Mouse (Mus musculus) lung, embryonic 16.5 days (tissue): ENCODE measurements at regions not wholly inside any gene's neighbourhood (a gene's known extent, or its start where the extent isn't known, plus 50 kb on each side); places are given as distances from the start of the nearest gene placed in this dataset.

ENCODE experiments used
- ATAC-seq: fragments of 200-750 bp; cut with Nextera tagmentation; 2 replicates; pipeline ENCODE4 v1.8.0; 2017; ENCODE audit warnings: low read depth, mild to moderate bottlenecking, moderate library complexity
- H3K27ac ChIP-seq: fragments of 300-500 bp; sonication (generic); 2 replicates; pipeline ENCODE4 v1.5.1; 2014; ENCODE audit warnings: mild to moderate bottlenecking, control low read depth, low read length
- H3K27me3 ChIP-seq: fragments of 300-500 bp; sonication (generic); 2 replicates; pipeline ENCODE4 v1.6.1; 2014; ENCODE audit warnings: low read depth, low read length, mixed read lengths; ENCODE audit not compliant: control insufficient read depth, insufficient read depth
- H3K36me3 ChIP-seq: fragments of 300-500 bp; sonication (generic); 2 replicates; pipeline ENCODE4 v1.6.1; 2014; ENCODE audit warnings: low read length; ENCODE audit not compliant: control insufficient read depth, insufficient read depth
- H3K4me1 ChIP-seq: fragments of 300-500 bp; sonication (generic); replicated peaks from 2 replicates; pipeline ENCODE4 v1.6.1; 2014; ENCODE audit warnings: low read length, mixed read lengths; ENCODE audit not compliant: control insufficient read depth, insufficient read depth
- H3K4me2 ChIP-seq: fragments of 300-500 bp; sonication (generic); 2 replicates; pipeline ENCODE4 v1.6.1; 2014; ENCODE audit warnings: low read depth, low read length, control low read depth
- H3K4me3 ChIP-seq: fragments of 300-500 bp; sonication (generic); 2 replicates; pipeline ENCODE4 v1.5.1; 2014; ENCODE audit warnings: mild to moderate bottlenecking, low read length, control low read depth
- H3K9ac ChIP-seq: fragments of 300-500 bp; sonication (generic); 2 replicates; pipeline ENCODE4 v1.6.1; 2014; ENCODE audit warnings: low read length, control low read depth
- H3K9me3 ChIP-seq: fragments of 300-500 bp; sonication (generic); 2 replicates; pipeline ENCODE4 v1.6.1; 2016; ENCODE audit warnings: low read length; ENCODE audit not compliant: control insufficient read depth
- WGBS: fragments of 180-500 bp; shearing (Covaris S2); extraction: QIAGEN DNeasy Blood & Tissue Kit; methylation state at CpG from one replicate; pipeline ENCODE4 v1.1.7; 2014; 5-methylcytosine and 5-hydroxymethylcytosine counted together

DNA sequence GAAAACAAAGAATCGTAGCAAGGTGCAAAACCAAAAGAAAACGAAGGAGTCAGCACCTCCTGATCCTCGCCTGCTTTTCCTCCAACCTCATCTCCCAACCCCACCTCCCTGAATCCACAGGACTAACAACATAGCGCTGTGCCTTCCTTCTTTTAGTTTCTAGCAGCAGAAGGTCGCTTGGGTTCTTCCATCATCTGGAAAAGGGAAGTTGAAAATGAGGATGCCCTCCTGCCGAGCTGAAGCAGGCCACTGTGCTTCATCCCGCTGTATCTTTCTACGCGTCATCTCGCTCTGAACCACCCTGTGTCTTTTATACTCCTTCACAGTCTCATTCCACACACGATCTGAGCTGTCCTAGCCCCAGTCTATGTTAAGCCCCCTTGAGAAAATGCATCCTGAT is 322.1 kb downstream of the Kctd12 start:
- Histone ChIP-seq H3K9me3 (no peaks in the 10 kb centered on the region), H3K4me1 (no peaks in the 10 kb centered on the region), H3K36me3 (no peaks in the 10 kb centered on the region), H3K27ac (no peak overlapping the region), H3K4me2 (no peak overlapping the region), H3K4me3 (no peak overlapping the region), H3K27me3 (no peaks in the 10 kb centered on the region), H3K9ac (no peak overlapping the region)
- no peak for ATAC-seq
- 79% methylated on average over 11 of the region's 11 CpGs for WGBS

GRCm38 (mm10) chr14:102656235-102656634 is 326.2 kb downstream of the Kctd12 start:
- H3K27me3 ChIP-seq: no peaks in the 10 kb centered on the region
- ATAC-seq: no peak
- H3K9me3 ChIP-seq: no peaks in the 10 kb centered on the region
- no peak overlapping the region for H3K27ac ChIP-seq
- H3K4me3 ChIP-seq: no peak overlapping the region
- H3K36me3 ChIP-seq: no peaks in the 10 kb centered on the region
- H3K9ac ChIP-seq: no peak overlapping the region
- H3K4me2 ChIP-seq: no peak overlapping the region
- 73% methylated on average over 1 of the region's 1 CpGs for WGBS
- H3K4me1 ChIP-seq: no peaks in the 10 kb centered on the region

- Histone ChIP-seq H3K9ac (no peak overlapping the region), H3K36me3 (no peaks in the 10 kb centered on the region), H3K27ac (no peak overlapping the region), H3K9me3 (no peaks in the 10 kb centered on the region), H3K4me2 (no peak overlapping the region), H3K4me3 (no peak overlapping the region), H3K27me3 (no peaks in the 10 kb centered on the region), H3K4me1 (no peaks in the 10 kb centered on the region)
- 55% methylated on average over 2 of the region's 2 CpGs for WGBS
- no peak for ATAC-seq
These were observed 352.8 kb downstream of the Kctd12 start for GRCm38 (mm10) chr14:102629601-102630000.

- no peak for ATAC-seq
- Histone ChIP-seq H3K9ac (no peak overlapping the region), H3K4me1 (no peaks in the 10 kb centered on the region), H3K27ac (no peak overlapping the region), H3K4me2 (no peak overlapping the region), H3K27me3 (no peaks in the 10 kb centered on the region), H3K4me3 (no peak overlapping the region), H3K9me3 (no peaks in the 10 kb centered on the region), H3K36me3 (no peaks in the 10 kb centered on the region)
These were observed 360.9 kb downstream of the Kctd12 start for GRCm38 (mm10) chr14:102621546-102621945.

DNA sequence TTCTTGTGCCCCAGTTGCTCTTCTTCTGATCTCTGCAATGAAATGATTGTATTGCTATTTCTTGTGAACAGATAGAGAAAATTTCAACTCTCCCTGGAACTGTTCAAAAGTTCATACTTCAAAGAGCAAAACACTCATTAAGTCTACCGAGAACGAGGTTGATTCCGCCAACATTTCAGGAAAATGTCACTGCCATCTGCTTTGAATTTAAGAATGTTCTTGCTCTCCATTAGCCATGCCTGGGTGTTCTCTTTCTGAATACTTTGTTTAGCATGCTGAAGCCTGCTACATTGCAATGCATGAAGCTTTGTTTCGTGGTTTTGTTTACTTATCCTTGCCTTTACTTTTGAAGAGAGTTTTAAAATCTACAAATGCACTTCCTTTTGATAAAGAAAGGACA is 363.4 kb downstream of the Kctd12 start:
- 48% methylated on average over 4 of the region's 4 CpGs for whole genome bisulfite sequencing

GRCm38 (mm10) chr14:102615588-102616309 is 366.7 kb downstream of the Kctd12 start:
- Histone ChIP-seq H3K4me1 (no peaks in the 10 kb centered on the region), H3K27me3 (no peaks in the 10 kb centered on the region), H3K27ac (no peak overlapping the region), H3K9ac (no peak overlapping the region), H3K9me3 (no peaks in the 10 kb centered on the region), H3K36me3 (no peaks in the 10 kb centered on the region), H3K4me2 (no peak overlapping the region), H3K4me3 (no peak overlapping the region)
- no peak for ATAC-seq
- WGBS: 69% methylated on average over 7 of the region's 7 CpGs

More for the DNA sequence above, 363.4 kb downstream of the Kctd12 start:
- H3K9me3 ChIP-seq: no peaks in the 10 kb centered on the region
- no peaks in the 10 kb centered on the region for H3K4me1 ChIP-seq
- ATAC-seq: no peak
- no peak overlapping the region for H3K9ac ChIP-seq
- H3K36me3 ChIP-seq: no peaks in the 10 kb centered on the region
- no peaks in the 10 kb centered on the region for H3K27me3 ChIP-seq
- no peak overlapping the region for H3K4me3 ChIP-seq
- no peak overlapping the region for H3K4me2 ChIP-seq
- no peak overlapping the region for H3K27ac ChIP-seq

DNA sequence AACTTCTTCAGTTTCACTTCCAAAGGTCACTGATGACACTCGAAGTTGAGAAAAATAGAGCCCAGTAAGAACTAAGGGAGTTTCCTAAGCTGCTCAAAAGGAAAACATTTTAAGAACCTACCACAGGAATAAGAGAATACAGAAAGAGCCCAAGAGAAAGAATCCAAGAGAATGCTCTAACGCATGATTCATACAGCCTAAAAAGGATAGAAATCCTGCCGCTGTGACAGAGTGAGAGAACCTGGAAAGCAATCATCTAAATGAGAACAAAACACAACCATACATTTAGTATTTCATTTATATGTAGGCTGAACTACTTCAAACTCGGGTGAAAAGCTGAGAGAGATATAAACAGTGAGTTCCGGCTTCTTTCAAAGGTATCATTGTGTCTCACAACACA is 376.4 kb downstream of the Kctd12 start:
- Histone ChIP-seq H3K4me3 (no peak overlapping the region), H3K9ac (no peak overlapping the region), H3K9me3 (no peaks in the 10 kb centered on the region), H3K27ac (no peak overlapping the region), H3K36me3 (no peaks in the 10 kb centered on the region), H3K4me2 (no peak overlapping the region), H3K4me1 (no peaks in the 10 kb centered on the region), H3K27me3 (no peaks in the 10 kb centered on the region)
- no peak for ATAC-seq
- 72% methylated on average over 5 of the region's 5 CpGs for WGBS

DNA sequence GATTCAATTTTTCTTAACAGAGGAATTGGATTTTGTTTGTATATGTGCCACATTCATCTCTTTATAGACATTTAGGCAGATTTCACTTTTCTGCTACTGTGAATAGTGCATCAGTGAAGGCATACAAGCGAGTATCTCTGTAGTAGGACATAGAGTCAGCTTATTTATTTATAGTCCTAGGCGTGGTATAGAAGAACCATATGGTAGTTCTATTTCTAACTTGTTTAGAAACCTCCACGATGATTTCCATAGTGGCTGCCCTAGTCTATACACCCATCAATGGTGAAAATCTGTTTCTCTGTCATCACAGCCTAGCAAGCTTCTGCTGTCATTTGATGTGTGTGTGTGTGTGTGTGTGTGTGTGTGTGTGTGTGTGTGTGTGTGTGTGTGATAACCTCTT is 387.6 kb downstream of the Kctd12 start:
- H3K27me3 ChIP-seq: no peaks in the 10 kb centered on the region
- peak; percentile 52; the same call in 1 of the 2 replicates for ATAC-seq
- no peak overlapping the region for H3K4me3 ChIP-seq
- H3K9me3 ChIP-seq: no peaks in the 10 kb centered on the region
- no peaks in the 10 kb centered on the region for H3K36me3 ChIP-seq
- H3K9ac ChIP-seq: no peak overlapping the region
- WGBS: 42% methylated on average over 3 of the region's 3 CpGs
- H3K4me1 ChIP-seq: no peaks in the 10 kb centered on the region
- no peak overlapping the region for H3K27ac ChIP-seq
- H3K4me2 ChIP-seq: no peak overlapping the region

DNA sequence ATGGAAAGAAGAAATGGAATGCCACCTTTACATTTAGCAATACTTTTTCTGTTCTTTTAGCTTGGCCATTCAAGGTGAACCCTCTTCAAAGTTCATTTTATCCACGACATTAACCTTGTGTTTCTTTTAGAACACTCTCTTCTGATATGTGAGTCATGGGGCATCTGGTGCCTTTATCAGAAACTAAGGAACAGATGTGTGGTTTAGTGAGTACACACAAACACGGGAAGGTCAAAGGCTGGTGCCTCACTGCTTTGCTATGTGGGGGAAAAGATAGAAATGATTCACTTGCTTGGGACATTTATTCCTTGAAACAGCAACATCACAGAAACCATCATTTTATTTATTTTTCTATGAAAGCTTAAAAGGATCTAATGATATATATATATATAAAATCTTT is 428.7 kb downstream of the Kctd12 start:
- Histone ChIP-seq H3K27ac (no peak overlapping the region), H3K4me3 (no peak overlapping the region), H3K36me3 (no peaks in the 10 kb centered on the region), H3K4me2 (no peak overlapping the region), H3K4me1 (no peaks in the 10 kb centered on the region), H3K9ac (no peak overlapping the region), H3K27me3 (no peaks in the 10 kb centered on the region), H3K9me3 (no peaks in the 10 kb centered on the region)
- 28% methylated on average over 2 of the region's 2 CpGs for whole genome bisulfite sequencing
- no peak for ATAC-seq

- Histone ChIP-seq H3K27ac (no peak overlapping the region), H3K9me3 (no peaks in the 10 kb centered on the region), H3K36me3 (no peaks in the 10 kb centered on the region), H3K27me3 (no peaks in the 10 kb centered on the region), H3K4me1 (no peaks in the 10 kb centered on the region), H3K9ac (no peak overlapping the region), H3K4me3 (no peak overlapping the region), H3K4me2 (no peak overlapping the region)
- ATAC-seq: no peak
- 76% methylated on average over 2 of the region's 2 CpGs for WGBS
These were observed 429.8 kb downstream of the Kctd12 start for GRCm38 (mm10) chr14:102552598-102552997.
